Mouse (Mus musculus): ENCODE data around the gene Thap7. TPM values are rescaled to one million over a fixed set of nuclear protein-coding genes. Genes with fewer than 3 reads are reported as not detected.

Thap7 gene
- polyA plus RNA-seq, 1 experiment: 73.0 TPM

DNA sequence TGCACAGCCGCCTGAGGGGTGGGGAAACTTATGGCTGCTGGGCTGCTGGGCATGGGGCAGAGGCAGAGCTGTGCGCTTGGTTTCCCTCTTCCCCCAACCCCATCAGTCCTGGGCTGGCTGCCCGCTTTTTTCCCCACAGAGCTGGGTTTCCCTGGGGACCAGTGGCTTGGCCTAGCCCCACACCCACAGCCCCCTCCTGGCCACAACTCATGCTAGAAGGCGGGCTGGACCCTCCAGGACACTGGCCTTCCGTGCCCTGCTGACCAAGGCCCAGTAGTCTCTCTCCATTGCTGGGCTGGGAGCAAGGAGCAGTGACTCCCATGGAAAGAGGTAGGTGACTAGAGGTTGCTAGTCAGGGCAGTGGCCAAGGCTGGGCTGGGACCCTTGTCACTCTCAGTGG is 39.8 kb downstream of the Thap7 start:
- DNase-seq (ENCODE audit: extremely low spot score in 1 of 2, low spot score in 1 of 2): no peak

DNA sequence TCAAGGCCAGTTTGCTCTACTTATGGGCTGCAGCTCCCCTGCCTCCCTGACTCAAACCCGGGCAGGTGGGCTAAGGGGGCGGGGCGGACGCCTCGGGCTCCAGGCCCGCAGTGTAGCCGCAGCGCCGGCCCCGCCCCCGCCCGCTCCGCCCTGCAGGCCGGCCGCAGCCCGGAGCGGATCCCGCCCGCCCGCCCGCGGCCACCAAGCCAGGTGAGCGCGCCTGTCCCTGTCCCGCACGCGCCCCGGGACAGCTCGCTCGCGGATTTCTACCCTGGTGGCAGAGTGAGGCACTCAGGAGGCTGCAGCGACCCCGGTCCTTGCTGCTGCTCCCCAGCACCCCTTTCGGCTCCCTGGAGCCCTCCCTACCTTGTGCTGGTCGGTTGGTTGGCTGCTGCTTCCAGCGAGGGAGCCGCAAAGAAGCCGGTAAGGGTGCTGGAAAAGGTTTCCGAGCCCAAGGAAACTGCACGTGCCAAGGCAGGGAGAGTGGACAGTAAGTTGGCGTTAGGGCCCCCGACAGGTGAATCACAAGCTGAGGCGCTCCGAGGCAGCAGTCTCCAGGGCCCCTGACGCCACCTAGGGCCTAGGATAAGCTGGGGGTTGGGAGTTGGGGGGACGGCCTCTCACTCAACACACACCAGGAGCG is 41.3 kb downstream of the Thap7 start, which contains the start of gene Aifm3:
Gene Aifm3, plus strand, starts transcription at position 143 of the 643 bp plus-strand sequence.
- DNase-seq (ENCODE audit: extremely low spot score in 1 of 2, low spot score in 1 of 2): no peak

DNA sequence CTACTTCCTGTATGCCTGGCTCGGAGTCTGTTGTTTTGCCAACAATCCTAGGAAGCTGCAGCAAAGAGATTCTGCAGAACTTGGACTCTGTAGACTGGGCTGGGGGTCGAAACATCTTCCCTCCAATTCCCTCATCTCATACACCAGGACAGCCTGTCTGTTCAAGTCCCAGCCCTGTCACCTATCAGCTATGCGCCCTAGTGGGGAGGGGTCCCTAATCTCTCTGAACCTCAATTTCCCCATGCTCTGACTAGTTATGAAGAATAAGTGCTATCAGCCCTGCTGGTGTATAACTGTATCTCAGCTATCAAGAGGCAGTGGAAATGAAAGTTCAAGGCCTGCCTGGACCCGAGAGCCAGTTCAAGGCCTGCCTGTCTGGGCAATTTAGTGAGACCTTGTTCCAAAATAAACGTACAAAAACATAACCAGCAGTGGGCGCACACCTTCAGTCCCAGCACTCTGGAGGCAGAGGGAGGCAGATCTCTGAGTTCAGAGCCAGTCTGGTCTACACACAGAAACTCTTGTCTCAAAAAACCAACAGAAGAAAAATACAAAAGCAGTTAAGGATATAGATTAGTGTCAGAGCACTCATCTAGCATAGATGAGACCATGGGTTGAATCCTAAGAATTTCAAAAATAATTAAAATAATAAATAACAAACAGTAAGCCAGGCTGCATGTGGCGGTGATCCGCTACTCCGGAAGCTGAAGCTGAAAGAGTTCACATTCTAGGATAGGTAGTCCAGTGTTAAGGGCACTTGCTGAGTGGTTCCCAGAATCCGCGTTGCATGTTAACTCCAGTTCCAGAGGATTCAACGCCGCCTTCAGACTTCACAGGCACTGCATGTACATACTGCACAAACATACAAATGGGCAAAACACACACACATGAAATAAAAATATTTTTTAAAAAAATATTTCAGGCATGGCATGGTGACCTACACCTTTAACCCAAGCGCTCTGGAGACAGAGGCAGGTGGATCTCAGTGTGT is 42.2 kb downstream of the Thap7 start:
- peak in 1 of 2 experiments; percentile 51 for DNase-seq (ENCODE audit: extremely low spot score in 1 of 2, low spot score in 1 of 2)

DNA sequence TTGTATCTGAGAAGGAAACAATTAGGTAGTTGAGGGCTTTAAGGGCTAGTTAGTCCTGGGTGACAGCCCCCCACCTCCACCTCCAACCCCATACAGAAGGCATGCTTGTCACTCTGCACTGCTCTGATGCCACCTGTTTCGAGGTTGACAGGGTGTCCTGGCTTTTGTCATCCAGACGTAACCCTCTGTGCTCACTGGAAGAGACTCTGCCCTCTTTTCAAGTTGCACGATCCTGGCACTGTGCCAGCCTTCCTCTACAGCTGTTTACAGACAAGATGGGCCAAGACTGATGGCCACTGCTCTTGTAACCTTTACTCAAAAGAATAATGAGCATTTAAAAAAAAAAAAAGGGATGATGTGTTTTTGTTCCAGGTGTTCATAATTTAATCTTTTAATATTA is 44.4 kb downstream of the Thap7 start:
- DNase-seq (ENCODE audit: extremely low spot score in 1 of 2, low spot score in 1 of 2): no peak

DNA sequence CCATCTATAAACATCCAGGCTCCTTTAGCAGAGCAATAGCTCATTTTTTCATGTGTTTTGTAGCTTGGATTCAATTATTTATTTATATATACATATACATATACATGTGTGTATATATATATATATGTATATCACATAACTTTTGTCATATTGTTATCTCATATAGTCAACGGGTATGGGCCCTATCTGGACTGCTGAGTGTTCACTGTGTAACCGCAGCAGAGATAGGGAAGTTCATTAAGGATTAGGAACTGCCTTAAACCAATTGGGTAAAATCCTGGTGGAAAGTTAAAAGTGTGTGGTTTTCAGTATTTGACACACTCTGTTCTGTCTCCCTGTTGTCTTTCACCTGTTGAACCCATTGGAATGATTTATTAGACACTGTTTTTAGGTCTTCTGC is 49.5 kb downstream of the Thap7 start:
- DNase-seq (ENCODE audit: extremely low spot score in 1 of 2, low spot score in 1 of 2): no peak

DNA sequence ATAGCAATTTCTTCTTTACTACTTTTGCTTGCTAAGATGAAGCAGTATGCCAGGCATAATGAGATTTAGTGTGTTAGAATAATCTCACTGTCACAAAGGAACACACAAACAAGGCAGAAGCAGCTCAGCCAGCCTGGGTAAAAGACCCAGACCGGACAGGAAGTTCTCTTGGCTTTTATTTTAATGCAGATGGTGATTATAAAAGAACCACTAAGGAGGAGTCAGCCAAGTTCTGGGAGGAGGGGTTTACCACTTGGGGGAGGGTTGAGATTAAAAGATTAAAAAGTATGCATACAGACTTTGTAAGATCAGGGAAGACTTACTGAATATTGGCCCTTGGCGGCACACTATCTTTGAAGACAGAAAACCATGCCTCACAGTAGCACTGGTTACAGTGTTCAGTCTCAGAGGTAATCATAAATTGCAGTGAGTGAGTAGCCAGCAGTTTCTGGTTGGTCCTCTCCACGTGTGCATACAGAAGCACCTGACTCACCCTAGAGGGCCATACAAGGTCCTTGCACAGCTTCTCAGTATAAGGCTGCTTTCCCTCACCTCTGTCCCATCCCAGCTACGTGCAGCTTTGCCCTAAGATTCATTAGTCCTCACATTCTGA is 52.5 kb downstream of the Thap7 start:
- DNase-seq (ENCODE audit: extremely low spot score in 1 of 2, low spot score in 1 of 2): no peak

Other genes with a start within 250 kb of the Thap7 start
- gene Serpind1, start 199.8 kb downstream of the Thap7 start, polyA plus RNA-seq (2012; rRNA removed): 2.1 and 4.0 TPM in 2 replicates
- gene Snap29, start 125.2 kb downstream of the Thap7 start, polyA plus RNA-seq (2012; rRNA removed): 10.5 and 11.2 TPM in 2 replicates
- gene Pi4ka, start 124.8 kb downstream of the Thap7 start, polyA plus RNA-seq (2012; rRNA removed): 305 and 311 TPM in 2 replicates
- gene Crkl, start 79.1 kb downstream of the Thap7 start, polyA plus RNA-seq (2012; rRNA removed): 23.0 and 23.1 TPM in 2 replicates
- gene Aifm3, start 41.5 kb downstream of the Thap7 start, polyA plus RNA-seq (2012; rRNA removed): 144 and 169 TPM in 2 replicates
- gene Lztr1, start 22.4 kb downstream of the Thap7 start, polyA plus RNA-seq (2012; rRNA removed): 267 and 291 TPM in 2 replicates
- 0.69 and 0.88 TPM in 2 replicates for gene Lrrc74b, start 30.1 kb upstream of the Thap7 start, polyA plus RNA-seq (2012; rRNA removed)
- gene P2rx6, start 30.7 kb upstream of the Thap7 start, polyA plus RNA-seq (2012; rRNA removed): 2.6 TPM in 2 replicates
- 65.2 and 82.2 TPM in 2 replicates for gene Slc7a4, start 52.1 kb upstream of the Thap7 start, polyA plus RNA-seq (2012; rRNA removed)
- 164 and 168 TPM in 2 replicates for gene Smpd4, start 88.2 kb upstream of the Thap7 start, polyA plus RNA-seq (2012; rRNA removed)
- 31.7 and 43.2 TPM in 2 replicates for gene Ccdc74a, start 115.3 kb upstream of the Thap7 start, polyA plus RNA-seq (2012; rRNA removed)
- gene Med15, start 201.8 kb upstream of the Thap7 start, polyA plus RNA-seq (2012; rRNA removed): 74.4 and 77.8 TPM in 2 replicates
- 88.5 and 106 TPM in 2 replicates for gene Klhl22, start 228.5 kb upstream of the Thap7 start, polyA plus RNA-seq (2012; rRNA removed)

All from frontal cortex, adult 2 months (tissue).